In genomic region chr14:74350751-74351150, GRCm38 (mm10) we compare ENCODE assay signal across 15 mouse cellular contexts.
"Had no signal": no experiment of that assay in that cellular context is flagged by ENCODE, and none has a peak within 500 bp of the region (broad histone marks: within the 10 kb centered on the region; RNA-seq: fewer than 3 reads in every experiment).

No protein-coding gene starts in this region.

- H3K27me3 ChIP-seq: neural tube, embryonic 13.5 days; neural tube, embryonic 15.5 days; stomach, embryonic 15.5 days had no signal

- H3K9ac ChIP-seq: neural tube, embryonic 13.5 days; neural tube, embryonic 15.5 days; stomach, embryonic 15.5 days had no signal

- H3K4me2 ChIP-seq: neural tube, embryonic 13.5 days; neural tube, embryonic 15.5 days; stomach, embryonic 15.5 days had no signal

- H3K4me1 ChIP-seq: neural tube, embryonic 13.5 days; neural tube, embryonic 15.5 days; stomach, embryonic 15.5 days had no signal

- H3K36me3 ChIP-seq: neural tube, embryonic 13.5 days; neural tube, embryonic 15.5 days; stomach, embryonic 15.5 days had no signal

- H3K4me3 ChIP-seq: neural tube, embryonic 13.5 days; neural tube, embryonic 15.5 days; stomach, embryonic 15.5 days had no signal

- DNase-seq: right cerebral cortex, adult 18-20 months; right cerebral cortex, postnatal 14 days; right cerebral cortex, postnatal 25 days; right cerebral cortex, postnatal 4 days; spleen, adult 18-20 months; thymus, adult 18-20 months; thymus, adult 2 months; thymus, postnatal 14 days; thymus, postnatal 25 days; thymus, postnatal 36 days; thymus, postnatal 4 days had no signal

- H3K9me3 ChIP-seq: neural tube, embryonic 13.5 days; neural tube, embryonic 15.5 days; stomach, embryonic 15.5 days had no signal

- H3K27ac ChIP-seq: neural tube, embryonic 13.5 days; neural tube, embryonic 15.5 days; stomach, embryonic 15.5 days; stomach, postnatal 0 days had no signal
